ENCODE assay signal across 22 mouse cellular contexts in the genomic region with DNA sequence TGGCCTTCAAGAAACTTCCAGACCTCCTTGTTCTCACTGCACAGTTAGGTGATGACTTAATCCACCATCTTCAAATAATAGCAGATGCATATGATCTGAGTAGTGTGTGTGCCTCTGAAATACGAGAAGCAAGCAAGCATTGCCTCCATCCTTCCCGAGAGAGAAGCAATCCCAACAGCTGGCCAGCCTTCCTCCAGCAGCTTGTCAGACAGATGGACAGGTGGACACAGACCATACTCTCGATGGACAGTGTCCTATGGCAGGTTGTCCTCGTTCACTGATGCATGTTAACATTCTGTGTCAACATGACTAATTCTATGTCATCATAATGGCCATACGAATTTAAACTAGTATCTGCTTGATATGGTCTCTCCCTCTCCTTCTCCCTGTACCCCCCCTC. TPM values are rescaled to one million over a fixed set of nuclear protein-coding genes. Genes with fewer than 3 reads are reported as not detected.
DNase-seq lines count a peak whose midpoint lies in the region; ATAC-seq and TF ChIP-seq lines count a peak whose summit lies in the region.
"Had no signal": no experiment of that assay in that cellular context is flagged by ENCODE, and none has a peak within 500 bp of the region (broad histone marks: within the 10 kb centered on the region; RNA-seq: fewer than 3 reads in every experiment).

No protein-coding gene starts in this region.

- H3K27ac ChIP-seq in embryonic facial prominence, embryonic 11.5 days (replicated peaks; ENCODE audit: low read depth, low read length), result no peak overlapping the region
- no peak overlapping the region for H3K27ac ChIP-seq in embryonic facial prominence, embryonic 10.5 days (replicated peaks)
- H3K27ac ChIP-seq in midbrain, embryonic 12.5 days (replicated peaks), result no peak overlapping the region
- H3K27ac ChIP-seq in midbrain, embryonic 15.5 days, result no peak overlapping the region
- H3K27ac ChIP-seq: forebrain, embryonic 13.5 days; forebrain, embryonic 15.5 days had no signal

- no peaks in the 10 kb centered on the region for H3K27me3 ChIP-seq in embryonic facial prominence, embryonic 11.5 days (ENCODE audit: control insufficient read depth, insufficient read depth, low read length)
- no peaks in the 10 kb centered on the region for H3K27me3 ChIP-seq in embryonic facial prominence, embryonic 10.5 days (replicated peaks; ENCODE audit: low read depth, poor library complexity, severe bottlenecking)
- H3K27me3 ChIP-seq in megakaryocyte, embryonic 14.5 days (replicated peaks), result peaks cover 8% of the 10 kb centered on the region
- no peaks in the 10 kb centered on the region for H3K27me3 ChIP-seq in midbrain, embryonic 12.5 days
- H3K27me3 ChIP-seq in midbrain, embryonic 15.5 days (replicated peaks), result no peaks in the 10 kb centered on the region
- H3K27me3 ChIP-seq in myocyte (ENCODE audit: control insufficient read depth, insufficient read depth, insufficient read length), result no peaks in the 10 kb centered on the region
- H3K27me3 ChIP-seq: embryonic facial prominence, embryonic 12.5 days; forebrain, embryonic 13.5 days; forebrain, embryonic 15.5 days had no signal

- WGBS in embryonic facial prominence, embryonic 11.5 days, result 37% methylated on average over 5 of the region's 5 CpGs
- WGBS in embryonic facial prominence, embryonic 10.5 days, result 47% methylated on average over 5 of the region's 5 CpGs
- WGBS in midbrain, embryonic 12.5 days, result 57% methylated on average over 5 of the region's 5 CpGs
- WGBS in midbrain, embryonic 15.5 days, result 64% methylated on average over 5 of the region's 5 CpGs

- no peaks in the 10 kb centered on the region for H3K79me2 ChIP-seq in myocyte (ENCODE audit: control insufficient read depth, insufficient read depth)

- no peak overlapping the region for H3K9ac ChIP-seq in embryonic facial prominence, embryonic 11.5 days (replicated peaks; ENCODE audit: low read length)
- no peak overlapping the region for H3K9ac ChIP-seq in midbrain, embryonic 12.5 days (replicated peaks)
- no peak overlapping the region for H3K9ac ChIP-seq in midbrain, embryonic 15.5 days
- H3K9ac ChIP-seq: embryonic facial prominence, embryonic 12.5 days; forebrain, embryonic 13.5 days; forebrain, embryonic 15.5 days; forebrain, postnatal 0 days had no signal

- H3ac ChIP-seq in myocyte (ENCODE audit: control insufficient read depth, insufficient read length), result no peak overlapping the region

- no peaks in the 10 kb centered on the region for H3K36me3 ChIP-seq in embryonic facial prominence, embryonic 11.5 days (replicated peaks; ENCODE audit: control insufficient read depth, insufficient read depth, low read depth, low read length)
- H3K36me3 ChIP-seq in embryonic facial prominence, embryonic 10.5 days (replicated peaks), result no peaks in the 10 kb centered on the region
- no peaks in the 10 kb centered on the region for H3K36me3 ChIP-seq in megakaryocyte, embryonic 14.5 days (replicated peaks; ENCODE audit: low read length)
- no peaks in the 10 kb centered on the region for H3K36me3 ChIP-seq in midbrain, embryonic 12.5 days
- H3K36me3 ChIP-seq in midbrain, embryonic 15.5 days (replicated peaks), result no peaks in the 10 kb centered on the region
- no peaks in the 10 kb centered on the region for H3K36me3 ChIP-seq in myocyte (ENCODE audit: control insufficient read depth, insufficient read depth)
- H3K36me3 ChIP-seq: embryonic facial prominence, embryonic 12.5 days; forebrain, embryonic 15.5 days had no signal

- TF ChIP-seq POLR2A in myocyte (IDR thresholded peaks at IDR 0.05; ENCODE audit: insufficient read length, low read depth), result no peak

- DNase-seq in embryonic facial prominence, embryonic 11.5 days (ENCODE audit: low spot score), result no peak
- no peak for DNase-seq in embryonic facial prominence, embryonic 10.5 days (ENCODE audit: low spot score)
- no peak for DNase-seq in layer of hippocampus, adult 9-10 months (ENCODE audit: low spot score)
- DNase-seq: adrenal gland, adult 2 months; adrenal gland, postnatal 25 days; B cell, adult 2 months; cerebellum, adult 11-12 months; cerebellum, adult 2 months; cerebellum, adult 9-10 months; cerebellum, postnatal 10 days; cerebellum, postnatal 25 days; forebrain, postnatal 0 days had no signal

- H3K4me1 ChIP-seq in embryonic facial prominence, embryonic 11.5 days (ENCODE audit: control insufficient read depth, insufficient read depth, low read length), result 0 out of 2 replicates have a peak, but pooled peaks cover 4% of the 10 kb centered on the region
- peaks cover 49% of the 10 kb centered on the region for H3K4me1 ChIP-seq in embryonic facial prominence, embryonic 10.5 days
- no peaks in the 10 kb centered on the region for H3K4me1 ChIP-seq in megakaryocyte, embryonic 14.5 days
- H3K4me1 ChIP-seq in midbrain, embryonic 12.5 days, result peaks cover 13% of the 10 kb centered on the region
- peaks cover 11% of the 10 kb centered on the region for H3K4me1 ChIP-seq in midbrain, embryonic 15.5 days

- H3K4me3 ChIP-seq in embryonic facial prominence, embryonic 11.5 days (ENCODE audit: low read depth, low read length), result no peak overlapping the region
- no peak overlapping the region for H3K4me3 ChIP-seq in embryonic facial prominence, embryonic 10.5 days
- H3K4me3 ChIP-seq in megakaryocyte, embryonic 14.5 days (replicated peaks), result peak overlapping the region; percentile 8
- H3K4me3 ChIP-seq in midbrain, embryonic 12.5 days, result no peak overlapping the region
- no peak overlapping the region for H3K4me3 ChIP-seq in midbrain, embryonic 15.5 days
- H3K4me3 ChIP-seq in myocyte, result no peak overlapping the region
- H3K4me3 ChIP-seq: embryonic facial prominence, embryonic 12.5 days; forebrain, embryonic 13.5 days; forebrain, embryonic 15.5 days had no signal

- ATAC-seq in embryonic facial prominence, embryonic 11.5 days (replicated peaks; ENCODE audit: insufficient number of reproducible peaks, low FRiP score, low TSS enrichment, low read depth), result peak; percentile 6; the same call in 1 of the 2 replicates
- ATAC-seq in megakaryocyte, adult 5-6 weeks (ENCODE audit: poor library complexity, severe bottlenecking), result no peak
- 0 out of 2 replicates have a peak, but pooled peaks have one; percentile 20 for ATAC-seq in midbrain, embryonic 12.5 days (ENCODE audit: low FRiP score, low read depth)
- ATAC-seq in midbrain, embryonic 15.5 days (replicated peaks), result no peak
- ATAC-seq: CD4-positive, CD25-positive, alpha-beta regulatory T cell, adult 4 months; forebrain, embryonic 13.5 days; forebrain, embryonic 15.5 days; forebrain, postnatal 0 days had no signal

- no peaks in the 10 kb centered on the region for H3K9me3 ChIP-seq in embryonic facial prominence, embryonic 11.5 days (replicated peaks; ENCODE audit: control insufficient read depth, low read length)
- H3K9me3 ChIP-seq in embryonic facial prominence, embryonic 10.5 days, result no peaks in the 10 kb centered on the region
- H3K9me3 ChIP-seq in megakaryocyte, embryonic 14.5 days, result no peaks in the 10 kb centered on the region
- H3K9me3 ChIP-seq in midbrain, embryonic 12.5 days, result no peaks in the 10 kb centered on the region
- no peaks in the 10 kb centered on the region for H3K9me3 ChIP-seq in midbrain, embryonic 15.5 days
- H3K9me3 ChIP-seq: embryonic facial prominence, embryonic 12.5 days; forebrain, embryonic 13.5 days; forebrain, embryonic 15.5 days had no signal

- H3K4me2 ChIP-seq in embryonic facial prominence, embryonic 11.5 days (ENCODE audit: low read depth, low read length), result no peak overlapping the region
- no peak overlapping the region for H3K4me2 ChIP-seq in midbrain, embryonic 12.5 days (replicated peaks)
- no peak overlapping the region for H3K4me2 ChIP-seq in midbrain, embryonic 15.5 days
- H3K4me2 ChIP-seq in myocyte (ENCODE audit: low read depth), result no peak overlapping the region
- H3K4me2 ChIP-seq: forebrain, embryonic 13.5 days; forebrain, embryonic 15.5 days had no signal

TF ChIP-seq in myocyte, 11 proteins besides CTCF, POLR2A, EP300 and RAD21:
- no peak for TF ChIP-seq SRF (IDR thresholded peaks at IDR 0.05; ENCODE audit: control insufficient read depth, insufficient read length, low read depth)
- peak in 2 of 3 experiments; percentile 32 to 44 for TF ChIP-seq MYOG (IDR thresholded peaks at IDR 0.05; ENCODE audit: control insufficient read depth in 1 of 3, insufficient read depth in 1 of 3, insufficient read length in 2 of 3, low read depth in 2 of 3)
- peak in 2 of 3 experiments; percentile 64 to 72 for TF ChIP-seq MYOD1 (IDR thresholded peaks at IDR 0.05; ENCODE audit: control insufficient read depth in 1 of 3, insufficient read length in 2 of 3, low read depth in 2 of 3)

RNA-seq across cellular contexts. Expression of gene Irf4, which starts 25.8 kb away (rescaled TPM):
- polyA plus RNA-seq in embryonic facial prominence, embryonic 11.5 days (2014; fragmentation: Nextera tagmentation; extraction: Ambion mirVana), result not detected in 2 replicates
- polyA plus RNA-seq in embryonic facial prominence, embryonic 10.5 days (2016; fragmentation: Nextera tagmentation; extraction: Ambion mirVana), result 0.03 and 0.06 TPM in 2 replicates
- not detected in 2 replicates for polyA plus RNA-seq in megakaryocyte, embryonic 14.5 days (2012; ENCODE audit: insufficient read depth, low replicate concordance)
- 13.0 and 14.1 TPM in 2 replicates for total RNA-seq in megakaryocyte, adult 5-6 weeks (2015)
- total RNA-seq in megakaryocyte, adult 5-6 weeks (2017), result 12.4 and 13.4 TPM in 2 replicates
- 0.08 TPM in 1 of 2 replicates, not detected in the other for polyA plus RNA-seq in midbrain, embryonic 12.5 days (2016; fragmentation: Nextera tagmentation; extraction: Ambion mirVana)
- 0.08 and 0.17 TPM in 2 replicates for polyA plus RNA-seq in midbrain, embryonic 15.5 days (2015; fragmentation: Nextera tagmentation; extraction: Ambion mirVana)
- polyA plus RNA-seq in myocyte (2012; fragmentation: generic; extraction: Trizol), result 0.01 TPM
- total RNA-seq: MEL had no signal

Comparison
In these comparisons a context has a peak if more than half of its experiments do, and no peak if none do; other contexts are left out.
1. ATAC-seq: peak in embryonic facial prominence, embryonic 11.5 days (single experiment) and midbrain, embryonic 12.5 days (single experiment); none in megakaryocyte, adult 5-6 weeks (single experiment) and midbrain, embryonic 15.5 days (single experiment).